Comparison of ENCODE assay signal across 7 mouse cellular contexts in the genomic region with DNA sequence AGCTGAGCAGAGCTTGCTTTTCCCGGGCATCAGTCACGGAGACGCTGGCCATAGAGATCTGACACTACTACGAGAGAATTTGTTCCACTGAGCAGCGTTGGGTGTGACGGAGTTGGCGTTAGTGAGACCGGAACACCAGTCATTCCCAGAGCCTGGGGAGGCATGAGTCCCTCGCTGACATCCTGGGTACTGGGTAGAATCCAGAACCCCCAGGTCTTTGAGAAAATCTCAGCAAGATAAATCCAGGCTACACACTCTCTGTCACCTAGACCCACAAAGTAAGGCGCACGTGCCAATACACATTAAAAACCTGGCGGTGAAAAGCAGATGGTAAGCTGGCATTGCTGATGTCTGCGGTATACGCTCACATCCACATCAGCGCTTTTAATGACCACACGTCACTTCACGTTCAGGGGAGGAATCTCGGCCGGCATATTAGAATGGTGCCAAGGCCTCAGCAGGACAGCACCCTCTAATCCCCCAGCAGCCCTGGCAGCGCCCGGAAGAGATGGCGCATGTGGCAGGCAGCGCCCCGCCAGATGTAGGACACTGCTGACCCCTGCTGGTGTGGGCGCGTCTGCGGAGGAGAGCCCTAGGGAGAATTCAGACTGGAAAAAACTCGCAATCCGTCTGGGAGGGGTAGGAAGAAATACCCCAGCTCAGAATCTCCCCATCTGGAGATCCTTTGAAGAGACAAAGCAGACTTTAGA. TPM values are rescaled to one million over a fixed set of nuclear protein-coding genes. Genes with fewer than 3 reads are reported as not detected.
DNase-seq lines count a peak whose midpoint lies in the region; ATAC-seq lines count a peak whose summit lies in the region.

No protein-coding gene starts in this region.

- H3K27ac ChIP-seq in embryonic facial prominence, embryonic 13.5 days, result peak overlapping the region; percentile 44
- H3K27ac ChIP-seq in limb, embryonic 15.5 days, result peak overlapping the region; percentile 79
- peak overlapping the region; percentile 10 for H3K27ac ChIP-seq in midbrain, embryonic 15.5 days

- peak; percentile 49; the same call in 1 of the 2 replicates for ATAC-seq in embryonic facial prominence, embryonic 13.5 days (ENCODE audit: insufficient number of reproducible peaks, insufficient read depth, low FRiP score, low TSS enrichment, low read depth)
- peak; percentile 53; the same call in 1 of the 2 replicates for ATAC-seq in limb, embryonic 15.5 days (ENCODE audit: insufficient number of reproducible peaks, low FRiP score, low TSS enrichment, low read depth)
- peak; percentile 77 for ATAC-seq in midbrain, embryonic 15.5 days (replicated peaks)

- 0 out of 2 replicates have a peak, but pooled peaks cover 2% of the 10 kb centered on the region for H3K9me3 ChIP-seq in embryonic facial prominence, embryonic 13.5 days
- no peaks in the 10 kb centered on the region for H3K9me3 ChIP-seq in limb, embryonic 15.5 days
- H3K9me3 ChIP-seq in midbrain, embryonic 15.5 days, result no peaks in the 10 kb centered on the region

- no peaks in the 10 kb centered on the region for H3K36me3 ChIP-seq in embryonic facial prominence, embryonic 13.5 days
- no peaks in the 10 kb centered on the region for H3K36me3 ChIP-seq in limb, embryonic 15.5 days
- no peaks in the 10 kb centered on the region for H3K36me3 ChIP-seq in midbrain, embryonic 15.5 days (replicated peaks)
- no peaks in the 10 kb centered on the region for H3K36me3 ChIP-seq in splenic B cell, adult 2 months (ENCODE audit: control insufficient read depth, insufficient read depth, low read length, poor library complexity, severe bottlenecking)

- H3K4me3 ChIP-seq in embryonic facial prominence, embryonic 13.5 days, result peak overlapping the region; percentile 35
- H3K4me3 ChIP-seq in limb, embryonic 15.5 days, result peak overlapping the region; percentile 32
- peak overlapping the region; percentile 36 for H3K4me3 ChIP-seq in midbrain, embryonic 15.5 days

- peak; percentile 88 for DNase-seq in adrenal gland, postnatal 25 days
- DNase-seq in heart, adult 9 months (ENCODE audit: low spot score in 2 of 2), result peak; percentile 73 to 84
- peak; percentile 57 for DNase-seq in kidney, adult 9 months
- DNase-seq in splenic B cell, adult 2 months (ENCODE audit: low read depth, low spot score), result peak; percentile 28

- H3K4me1 ChIP-seq in embryonic facial prominence, embryonic 13.5 days, result peaks cover 27% of the 10 kb centered on the region
- peaks cover 34% of the 10 kb centered on the region for H3K4me1 ChIP-seq in limb, embryonic 15.5 days
- peaks cover 20% of the 10 kb centered on the region for H3K4me1 ChIP-seq in midbrain, embryonic 15.5 days

- H3K27me3 ChIP-seq in embryonic facial prominence, embryonic 13.5 days, result peaks cover 5% of the 10 kb centered on the region; the same call in 1 of the 2 replicates
- H3K27me3 ChIP-seq in limb, embryonic 15.5 days, result no peaks in the 10 kb centered on the region
- no peaks in the 10 kb centered on the region for H3K27me3 ChIP-seq in midbrain, embryonic 15.5 days (replicated peaks)
- no peaks in the 10 kb centered on the region for H3K27me3 ChIP-seq in splenic B cell, adult 2 months (ENCODE audit: control insufficient read depth, insufficient read depth, low read length, poor library complexity, severe bottlenecking)

- WGBS in embryonic facial prominence, embryonic 13.5 days, result under 1% methylated on average over 29 of the region's 29 CpGs
- WGBS in limb, embryonic 15.5 days, result 2% methylated on average over 29 of the region's 29 CpGs
- 1% methylated on average over 29 of the region's 29 CpGs for WGBS in midbrain, embryonic 15.5 days

- H3K4me2 ChIP-seq in embryonic facial prominence, embryonic 13.5 days, result peak overlapping the region; percentile 71
- H3K4me2 ChIP-seq in limb, embryonic 15.5 days, result peak overlapping the region; percentile 63
- H3K4me2 ChIP-seq in midbrain, embryonic 15.5 days, result peak overlapping the region; percentile 63

- peak overlapping the region; percentile 57 for H3K9ac ChIP-seq in embryonic facial prominence, embryonic 13.5 days
- 0 out of 2 replicates have a peak overlapping the region, but pooled peaks have one; percentile 23 for H3K9ac ChIP-seq in limb, embryonic 15.5 days
- peak overlapping the region; percentile 25 for H3K9ac ChIP-seq in midbrain, embryonic 15.5 days

RNA-seq across cellular contexts. Expression of gene Csrp1, which starts 20.7 kb away (rescaled TPM):
- total RNA-seq in adrenal gland, postnatal 25 days (2021), result 43.2 and 52.1 TPM in 2 replicates
- 77.0 and 79.3 TPM in 2 replicates for polyA plus RNA-seq in embryonic facial prominence, embryonic 13.5 days (2015; fragmentation: Nextera tagmentation; extraction: Ambion mirVana)
- 89.7 and 104 TPM in 2 replicates for polyA plus RNA-seq in limb, embryonic 15.5 days (2015; fragmentation: Nextera tagmentation; extraction: Ambion mirVana)
- polyA plus RNA-seq in midbrain, embryonic 15.5 days (2015; fragmentation: Nextera tagmentation; extraction: Ambion mirVana), result 13.9 and 14.7 TPM in 2 replicates

Comparison
In these comparisons a context has a peak if more than half of its experiments do, and no peak if none do; other contexts are left out.
1. Peak in every context shown above with its lines: DNase-seq, ATAC-seq, H3K4me3 ChIP-seq and H3K27ac ChIP-seq.
2. DNase-seq: peak in every context shown above with its lines; median percentile 88 in adrenal gland, postnatal 25 days; 78 in heart, adult 9 months; 57 in kidney, adult 9 months; 28 in splenic B cell, adult 2 months.
3. H3K27ac ChIP-seq: peak in every context shown above with its lines; median percentile 79 in limb, embryonic 15.5 days; 44 in embryonic facial prominence, embryonic 13.5 days; 10 in midbrain, embryonic 15.5 days.